Mouse (Mus musculus) kidney, embryonic 15.5 days (tissue): Measurements from ENCODE around the gene Igf1r. TPM values are rescaled to one million over a fixed set of nuclear protein-coding genes. Genes with fewer than 3 reads are reported as not detected.

Experiments used
- ATAC-seq: fragments of 200-750 bp; cut with Nextera tagmentation; replicated peaks from 2 replicates; pipeline ENCODE4 v1.8.0; 2017; ENCODE audit warnings: moderate TSS enrichment; ENCODE audit not compliant: low FRiP score
- H3K27ac ChIP-seq: fragments of 300-500 bp; sonication (generic); 2 replicates; pipeline ENCODE4 v1.5.1; 2015; ENCODE audit warnings: mild to moderate bottlenecking, inconsistent platforms
- H3K27me3 ChIP-seq: fragments of 300-500 bp; sonication (generic); 2 replicates; pipeline ENCODE4 v1.6.1; 2015; ENCODE audit warnings: inconsistent platforms
- H3K36me3 ChIP-seq: fragments of 300-500 bp; sonication (generic); 2 replicates; pipeline ENCODE4 v1.6.1; 2015; ENCODE audit warnings: inconsistent platforms
- H3K4me1 ChIP-seq: fragments of 300-500 bp; sonication (generic); 2 replicates; pipeline ENCODE4 v1.6.1; 2015; ENCODE audit warnings: inconsistent platforms
- H3K4me2 ChIP-seq: fragments of 300-500 bp; sonication (generic); 2 replicates; pipeline ENCODE4 v1.6.1; 2015; ENCODE audit warnings: moderate library complexity, mild to moderate bottlenecking, inconsistent platforms
- H3K4me3 ChIP-seq: fragments of 300-500 bp; sonication (generic); replicated peaks from 2 replicates; pipeline ENCODE4 v1.5.1; 2015; ENCODE audit warnings: mild to moderate bottlenecking, inconsistent platforms
- H3K9ac ChIP-seq: fragments of 300-500 bp; sonication (generic); 2 replicates; pipeline ENCODE4 v1.6.1; 2015; ENCODE audit warnings: mild to moderate bottlenecking, inconsistent platforms
- H3K9me3 ChIP-seq: fragments of 300-500 bp; sonication (generic); replicated peaks from 2 replicates; pipeline ENCODE4 v1.6.1; 2016; ENCODE audit warnings: inconsistent platforms
- WGBS: fragments of 180-500 bp; shearing (Covaris S2); methylation state at CpG from one replicate; pipeline ENCODE4 v1.1.7; 2015; ENCODE audit warnings: mixed read lengths; 5-methylcytosine and 5-hydroxymethylcytosine counted together
- polyA plus RNA-seq: library from polyadenylated mRNA; unstranded; fragments of >200 nt; fragmentation: Nextera tagmentation; extraction: Ambion mirVana; gene quantifications from 2 replicates; pipeline ENCODE4 v1.2.1, GENCODE M21; 2015

The Igf1r gene
- polyA plus RNA-seq, 1 experiment from 2014 or later, result 26.9 TPM

- 85% methylated on average over 3 of the region's 3 CpGs for WGBS
- H3K9ac ChIP-seq, result no peak overlapping the region
- H3K27ac ChIP-seq, result 0 out of 2 replicates have a peak overlapping the region, but pooled peaks have one; percentile 2
- H3K4me1 ChIP-seq, result peaks cover 65% of the 10 kb centered on the region
- H3K27me3 ChIP-seq, result no peaks in the 10 kb centered on the region
- no peaks in the 10 kb centered on the region for H3K9me3 ChIP-seq
- no peaks in the 10 kb centered on the region for H3K36me3 ChIP-seq
- no peak overlapping the region for H3K4me2 ChIP-seq
- ATAC-seq, result no peak
- H3K4me3 ChIP-seq, result no peak overlapping the region
Measured at GRCm38 (mm10) chr7:68071050-68071449, 118.4 kb downstream of the Igf1r start.

- H3K36me3 ChIP-seq, result no peaks in the 10 kb centered on the region
- no peak overlapping the region for H3K4me3 ChIP-seq
- no peak overlapping the region for H3K9ac ChIP-seq
- peaks cover 63% of the 10 kb centered on the region for H3K4me1 ChIP-seq
- peak overlapping the region; percentile 81 for H3K27ac ChIP-seq
- ATAC-seq, result no peak
- no peak overlapping the region for H3K4me2 ChIP-seq
- H3K9me3 ChIP-seq, result no peaks in the 10 kb centered on the region
- 89% methylated on average over 11 of the region's 11 CpGs for WGBS
- no peaks in the 10 kb centered on the region for H3K27me3 ChIP-seq
Measured at GRCm38 (mm10) chr7:68071749-68072148, 119.1 kb downstream of the Igf1r start.

GRCm38 (mm10) chr7:68072524-68073459 lies 120.2 kb downstream of the Igf1r start:
- no peak overlapping the region for H3K9ac ChIP-seq
- no peaks in the 10 kb centered on the region for H3K36me3 ChIP-seq
- H3K4me3 ChIP-seq, result no peak overlapping the region
- peak; percentile 70 for ATAC-seq
- H3K27ac ChIP-seq, result peak overlapping the region; percentile 81
- peaks cover 53% of the 10 kb centered on the region for H3K4me1 ChIP-seq
- no peaks in the 10 kb centered on the region for H3K9me3 ChIP-seq
- WGBS, result 68% methylated on average over 14 of the region's 14 CpGs
- H3K27me3 ChIP-seq, result no peaks in the 10 kb centered on the region
- peak overlapping the region; percentile 31 for H3K4me2 ChIP-seq

- Histone ChIP-seq H3K4me2 (peak overlapping the region; percentile 31), H3K36me3 (no peaks in the 10 kb centered on the region), H3K27ac (peak overlapping the region; percentile 81)
Measured at GRCm38 (mm10) chr7:68073460-68073806, 120.8 kb downstream of the Igf1r start.

GRCm38 (mm10) chr7:68074748-68075147 lies 122.1 kb downstream of the Igf1r start:
- peaks cover 56% of the 10 kb centered on the region for H3K4me1 ChIP-seq
- H3K9ac ChIP-seq, result no peak overlapping the region
- H3K4me2 ChIP-seq, result no peak overlapping the region
- H3K27me3 ChIP-seq, result no peaks in the 10 kb centered on the region
- H3K4me3 ChIP-seq, result no peak overlapping the region
- no peaks in the 10 kb centered on the region for H3K36me3 ChIP-seq
- WGBS, result 94% methylated on average over 11 of the region's 11 CpGs
- no peak overlapping the region for H3K27ac ChIP-seq
- ATAC-seq, result no peak
- no peaks in the 10 kb centered on the region for H3K9me3 ChIP-seq

More at GRCm38 (mm10) chr7:68073460-68073806, 120.8 kb downstream of the Igf1r start:
- ATAC-seq, result peak; percentile 83
- Histone ChIP-seq H3K4me3 (no peak overlapping the region), H3K27me3 (no peaks in the 10 kb centered on the region), H3K9ac (no peak overlapping the region), H3K4me1 (peaks cover 53% of the 10 kb centered on the region), H3K9me3 (no peaks in the 10 kb centered on the region)
- WGBS, result 25% methylated on average over 8 of the region's 8 CpGs

- Histone ChIP-seq H3K27ac (no peak overlapping the region), H3K4me1 (peaks cover 56% of the 10 kb centered on the region)
- no peak for ATAC-seq
Measured at GRCm38 (mm10) chr7:68075401-68075800, 122.8 kb downstream of the Igf1r start.

GRCm38 (mm10) chr7:68080122-68080845 lies 127.7 kb downstream of the Igf1r start:
- ATAC-seq, result peak; percentile 69
- 33% methylated on average over 11 of the region's 11 CpGs for WGBS
- peaks cover 58% of the 10 kb centered on the region for H3K4me1 ChIP-seq
- no peak overlapping the region for H3K9ac ChIP-seq
- H3K27ac ChIP-seq, result peak overlapping the region; percentile 81
- no peak overlapping the region for H3K4me3 ChIP-seq
- no peak overlapping the region for H3K4me2 ChIP-seq
- H3K36me3 ChIP-seq, result no peaks in the 10 kb centered on the region
- no peaks in the 10 kb centered on the region for H3K27me3 ChIP-seq
- H3K9me3 ChIP-seq, result no peaks in the 10 kb centered on the region

More at GRCm38 (mm10) chr7:68075401-68075800, 122.8 kb downstream of the Igf1r start:
- Histone ChIP-seq H3K9ac (no peak overlapping the region), H3K4me2 (no peak overlapping the region), H3K36me3 (no peaks in the 10 kb centered on the region), H3K27me3 (no peaks in the 10 kb centered on the region), H3K9me3 (no peaks in the 10 kb centered on the region), H3K4me3 (no peak overlapping the region)
- 74% methylated on average over 3 of the region's 3 CpGs for WGBS

GRCm38 (mm10) chr7:68085338-68085737 lies 132.7 kb downstream of the Igf1r start:
- H3K27me3 ChIP-seq, result no peaks in the 10 kb centered on the region
- H3K9ac ChIP-seq, result peak overlapping the region; percentile 33; the same call in 1 of the 2 replicates
- H3K4me1 ChIP-seq, result peaks cover 74% of the 10 kb centered on the region
- H3K4me2 ChIP-seq, result peak overlapping the region; percentile 44
- peak overlapping the region; percentile 89 for H3K27ac ChIP-seq
- 3% methylated on average over 12 of the region's 12 CpGs for WGBS
- H3K36me3 ChIP-seq, result no peaks in the 10 kb centered on the region; the same call in 1 of the 2 replicates
- H3K9me3 ChIP-seq, result no peaks in the 10 kb centered on the region
- H3K4me3 ChIP-seq, result no peak overlapping the region
- peak; percentile 87 for ATAC-seq

DNA sequence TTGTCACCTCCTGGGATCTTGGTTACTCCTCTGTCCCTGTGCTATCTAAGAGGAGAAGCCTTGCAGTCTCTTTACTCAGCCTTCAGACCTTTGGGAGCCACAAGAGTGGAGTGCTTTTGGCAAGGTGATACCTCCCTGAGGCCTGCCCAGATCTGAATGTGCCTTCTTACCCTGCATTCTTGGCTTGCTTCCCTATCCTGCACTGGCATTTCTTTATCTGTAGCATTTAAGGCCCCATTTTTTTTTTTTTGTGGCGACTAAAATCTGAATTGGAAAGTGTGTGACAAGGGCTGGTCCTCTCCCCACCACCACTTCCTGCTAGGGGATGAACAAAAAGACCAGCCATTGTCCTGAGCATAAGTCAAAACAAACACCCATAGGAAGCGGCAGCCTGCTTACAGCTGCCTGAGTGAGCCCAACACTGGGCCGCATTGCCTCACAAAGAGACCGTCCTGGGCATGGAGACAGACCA lies 133.3 kb downstream of the Igf1r start:
- peak overlapping the region; percentile 89 for H3K27ac ChIP-seq
- no peak overlapping the region for H3K4me3 ChIP-seq
- peaks cover 70% of the 10 kb centered on the region for H3K4me1 ChIP-seq
- H3K27me3 ChIP-seq, result no peaks in the 10 kb centered on the region
- no peak overlapping the region for H3K9ac ChIP-seq
- peak overlapping the region; percentile 44 for H3K4me2 ChIP-seq
- 65% methylated on average over 4 of the region's 4 CpGs for WGBS
- H3K36me3 ChIP-seq, result no peaks in the 10 kb centered on the region; the same call in 1 of the 2 replicates
- no peaks in the 10 kb centered on the region for H3K9me3 ChIP-seq
- 0 out of 2 replicates have a peak, but pooled peaks have one; percentile 35 for ATAC-seq

DNA sequence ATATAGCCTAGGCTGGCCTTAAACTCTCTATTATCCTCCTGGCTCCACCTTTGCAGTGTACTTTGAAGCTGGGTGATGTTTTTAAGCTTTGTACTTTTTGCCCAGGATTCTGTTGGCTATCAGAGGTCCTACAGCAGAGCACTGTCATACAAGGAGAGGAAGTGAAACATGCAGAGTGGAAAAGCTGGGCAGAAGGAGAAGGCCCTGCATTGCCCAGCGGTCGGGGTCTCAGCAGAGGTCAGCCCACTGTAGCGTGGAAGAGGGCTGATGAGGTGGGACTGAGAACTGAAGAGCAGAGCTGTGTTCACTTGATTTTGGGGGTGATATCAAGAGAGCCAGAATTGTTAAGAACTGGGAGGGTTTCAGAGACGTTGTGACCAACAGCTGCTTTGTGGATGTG lies 134.9 kb downstream of the Igf1r start:
- Histone ChIP-seq H3K4me3 (no peak overlapping the region), H3K36me3 (peaks cover 7% of the 10 kb centered on the region), H3K9ac (no peak overlapping the region), H3K4me2 (no peak overlapping the region), H3K4me1 (peaks cover 58% of the 10 kb centered on the region), H3K27ac (no peak overlapping the region), H3K9me3 (no peaks in the 10 kb centered on the region), H3K27me3 (no peaks in the 10 kb centered on the region)
- no peak for ATAC-seq
- WGBS, result 35% methylated on average over 4 of the region's 4 CpGs

DNA sequence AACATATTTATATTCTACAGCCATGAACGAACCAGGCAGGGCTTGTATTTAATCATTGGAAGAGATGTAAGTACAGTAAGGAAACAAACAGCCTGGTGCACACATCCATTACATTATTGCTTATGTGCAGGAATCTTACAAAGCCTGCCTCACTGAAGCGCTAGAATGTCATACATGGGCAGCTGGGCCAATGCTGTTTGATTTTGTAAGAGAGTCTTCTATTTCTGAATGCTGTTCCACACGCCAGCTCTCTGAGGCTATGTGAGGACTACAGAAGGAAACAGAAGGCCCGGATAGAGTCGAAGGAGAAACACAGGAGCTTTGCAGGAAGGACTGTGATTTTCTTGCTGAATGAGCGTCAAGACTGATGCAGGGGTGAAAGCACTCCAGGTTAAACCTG lies 136.2 kb downstream of the Igf1r start:
- 87% methylated on average over 6 of the region's 6 CpGs for WGBS
- H3K4me1 ChIP-seq, result peaks cover 51% of the 10 kb centered on the region

DNA sequence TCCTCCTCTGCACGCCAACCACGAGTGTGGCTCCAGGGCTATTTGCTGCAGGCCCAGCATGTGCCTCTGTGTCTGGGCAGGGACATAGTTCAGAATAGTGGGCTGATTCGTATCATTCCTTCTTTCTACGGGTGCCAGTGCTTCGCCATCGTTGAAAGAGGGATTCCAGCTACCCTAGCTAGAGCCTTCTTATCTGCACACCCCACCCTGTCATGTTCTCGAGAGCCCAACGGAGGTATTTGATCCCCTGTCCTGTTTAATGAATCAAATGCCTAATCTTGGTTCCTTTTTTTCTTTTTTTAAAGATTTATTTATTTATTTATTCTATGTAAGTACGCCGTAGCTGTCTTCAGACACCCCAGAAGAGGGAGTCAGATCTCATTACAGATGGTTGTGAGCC lies 137.1 kb downstream of the Igf1r start:
- H3K36me3 ChIP-seq, result peaks cover 7% of the 10 kb centered on the region
- H3K27me3 ChIP-seq, result no peaks in the 10 kb centered on the region
- 88% methylated on average over 10 of the region's 10 CpGs for WGBS
- H3K9me3 ChIP-seq, result no peaks in the 10 kb centered on the region
- H3K4me3 ChIP-seq, result no peak overlapping the region
- H3K27ac ChIP-seq, result no peak overlapping the region
- H3K4me1 ChIP-seq, result peaks cover 52% of the 10 kb centered on the region
- no peak overlapping the region for H3K9ac ChIP-seq
- ATAC-seq, result no peak
- H3K4me2 ChIP-seq, result no peak overlapping the region

More for the DNA sequence above, 136.2 kb downstream of the Igf1r start:
- H3K4me3 ChIP-seq, result no peak overlapping the region
- H3K9me3 ChIP-seq, result no peaks in the 10 kb centered on the region
- no peak overlapping the region for H3K4me2 ChIP-seq
- H3K9ac ChIP-seq, result no peak overlapping the region
- no peak for ATAC-seq
- H3K27ac ChIP-seq, result no peak overlapping the region
- peaks cover 7% of the 10 kb centered on the region for H3K36me3 ChIP-seq
- H3K27me3 ChIP-seq, result no peaks in the 10 kb centered on the region
